Mouse (Mus musculus): ENCODE measurements around the gene Nupr1. TPM values are rescaled to one million over a fixed set of nuclear protein-coding genes. Genes with fewer than 3 reads are reported as not detected.

The Nupr1 gene
- polyA plus RNA-seq, 1 experiment: 36.4 TPM

GRCm38 (mm10) chr7:126601896-126602295, 28.8 kb downstream of the Nupr1 start:
- Histone ChIP-seq H3K4me1 (ENCODE audit: control insufficient read depth, insufficient read depth, low read length) (no peaks in the 10 kb centered on the region), H3K27ac (ENCODE audit: insufficient read depth, low read depth, low read length) (no peak overlapping the region), H3K36me3 (ENCODE audit: control insufficient read depth, insufficient read depth, low read length) (no peaks in the 10 kb centered on the region), H3K4me3 (ENCODE audit: insufficient read depth, low read depth, low read length) (no peak overlapping the region), H3K27me3 (replicated peaks; ENCODE audit: control insufficient read depth, insufficient read depth, low read length) (no peaks in the 10 kb centered on the region)
- DNase-seq: no peak
- no peak for TF ChIP-seq POLR2A (IDR thresholded peaks at IDR 0.05; ENCODE audit: low read depth, low read length)
- TF ChIP-seq CTCF (conservative IDR thresholded peaks at IDR 0.05; ENCODE audit: insufficient read depth, insufficient read length, low read depth, low read length): no peak
- 32% methylated on average over 5 of the region's 5 CpGs for WGBS

GRCm38 (mm10) chr7:126598919-126599318, 31.7 kb downstream of the Nupr1 start:
- TF ChIP-seq CTCF (conservative IDR thresholded peaks at IDR 0.05; ENCODE audit: insufficient read depth, insufficient read length, low read depth, low read length): no peak
- no peak for TF ChIP-seq POLR2A (IDR thresholded peaks at IDR 0.05; ENCODE audit: low read depth, low read length)
- DNase-seq: no peak
- no peaks in the 10 kb centered on the region for H3K4me1 ChIP-seq (ENCODE audit: control insufficient read depth, insufficient read depth, low read length)
- H3K27ac ChIP-seq (ENCODE audit: insufficient read depth, low read depth, low read length): no peak overlapping the region
- no peaks in the 10 kb centered on the region for H3K27me3 ChIP-seq (replicated peaks; ENCODE audit: control insufficient read depth, insufficient read depth, low read length)
- no peak overlapping the region for H3K4me3 ChIP-seq (ENCODE audit: insufficient read depth, low read depth, low read length)
- WGBS: 85% methylated on average over 6 of the region's 6 CpGs
- H3K36me3 ChIP-seq (ENCODE audit: control insufficient read depth, insufficient read depth, low read length): no peaks in the 10 kb centered on the region

GRCm38 (mm10) chr7:126596414-126596813, 34.2 kb downstream of the Nupr1 start:
- TF ChIP-seq POLR2A (IDR thresholded peaks at IDR 0.05; ENCODE audit: low read depth, low read length) (no peak), CTCF (conservative IDR thresholded peaks at IDR 0.05; ENCODE audit: insufficient read depth, insufficient read length, low read depth, low read length) (no peak)
- no peaks in the 10 kb centered on the region for H3K27me3 ChIP-seq (replicated peaks; ENCODE audit: control insufficient read depth, insufficient read depth, low read length)
- H3K36me3 ChIP-seq (ENCODE audit: control insufficient read depth, insufficient read depth, low read length): no peaks in the 10 kb centered on the region
- 71% methylated on average over 6 of the region's 6 CpGs for WGBS
- DNase-seq: no peak
- H3K4me3 ChIP-seq (ENCODE audit: insufficient read depth, low read depth, low read length): no peak overlapping the region
- no peak overlapping the region for H3K27ac ChIP-seq (ENCODE audit: insufficient read depth, low read depth, low read length)
- no peaks in the 10 kb centered on the region for H3K4me1 ChIP-seq (ENCODE audit: control insufficient read depth, insufficient read depth, low read length)

- Histone ChIP-seq H3K4me1 (ENCODE audit: control insufficient read depth, insufficient read depth, low read length) (no peaks in the 10 kb centered on the region), H3K4me3 (ENCODE audit: insufficient read depth, low read depth, low read length) (no peak overlapping the region), H3K27ac (ENCODE audit: insufficient read depth, low read depth, low read length) (no peak overlapping the region), H3K36me3 (ENCODE audit: control insufficient read depth, insufficient read depth, low read length) (no peaks in the 10 kb centered on the region), H3K27me3 (replicated peaks; ENCODE audit: control insufficient read depth, insufficient read depth, low read length) (no peaks in the 10 kb centered on the region)
- no peak for TF ChIP-seq POLR2A (IDR thresholded peaks at IDR 0.05; ENCODE audit: low read depth, low read length)
- no peak for TF ChIP-seq CTCF (conservative IDR thresholded peaks at IDR 0.05; ENCODE audit: insufficient read depth, insufficient read length, low read depth, low read length)
- WGBS: 74% methylated on average over 5 of the region's 5 CpGs
- no peak for DNase-seq
Measured at GRCm38 (mm10) chr7:126595890-126596289, 34.8 kb downstream of the Nupr1 start.

- H3K27ac ChIP-seq (ENCODE audit: insufficient read depth, low read depth, low read length): no peak within 1 kb of the TSS
- DNase-seq: no peak
- H3K36me3 ChIP-seq (ENCODE audit: control insufficient read depth, insufficient read depth, low read length): no peaks in the 10 kb centered on the region
- no peaks in the 10 kb centered on the region for H3K27me3 ChIP-seq (replicated peaks; ENCODE audit: control insufficient read depth, insufficient read depth, low read length)
- 82% methylated on average over 11 of the region's 11 CpGs for whole genome bisulfite sequencing
- TF ChIP-seq POLR2A (IDR thresholded peaks at IDR 0.05; ENCODE audit: low read depth, low read length) (no peak), CTCF (conservative IDR thresholded peaks at IDR 0.05; ENCODE audit: insufficient read depth, insufficient read length, low read depth, low read length) (no peak)
- no peaks in the 10 kb centered on the region for H3K4me1 ChIP-seq (ENCODE audit: control insufficient read depth, insufficient read depth, low read length)
- no peak within 1 kb of the TSS for H3K4me3 ChIP-seq (ENCODE audit: insufficient read depth, low read depth, low read length)
Measured at GRCm38 (mm10) chr7:126594862-126595561, 35.6 kb downstream of the Nupr1 start, which contains the start of gene Il27. Gene Il27 (minus strand): TSS chr7:126594941.

- peak; percentile 33 for DNase-seq
- Histone ChIP-seq H3K4me1 (ENCODE audit: control insufficient read depth, insufficient read depth, low read length) (no peaks in the 10 kb centered on the region), H3K27me3 (replicated peaks; ENCODE audit: control insufficient read depth, insufficient read depth, low read length) (no peaks in the 10 kb centered on the region), H3K4me3 (ENCODE audit: insufficient read depth, low read depth, low read length) (no peak overlapping the region), H3K36me3 (ENCODE audit: control insufficient read depth, insufficient read depth, low read length) (no peaks in the 10 kb centered on the region), H3K27ac (ENCODE audit: insufficient read depth, low read depth, low read length) (no peak overlapping the region)
- TF ChIP-seq CTCF (conservative IDR thresholded peaks at IDR 0.05; ENCODE audit: insufficient read depth, insufficient read length, low read depth, low read length) (peak; percentile 50), POLR2A (IDR thresholded peaks at IDR 0.05; ENCODE audit: low read depth, low read length) (no peak)
- 31% methylated on average over 16 of the region's 16 CpGs for WGBS
Measured at GRCm38 (mm10) chr7:126587779-126588178, 42.9 kb downstream of the Nupr1 start.

- H3K36me3 ChIP-seq (ENCODE audit: control insufficient read depth, insufficient read depth, low read length): no peaks in the 10 kb centered on the region
- peak; percentile 83 for DNase-seq
- H3K27ac ChIP-seq (ENCODE audit: insufficient read depth, low read depth, low read length): no peak overlapping the region
- no peak for TF ChIP-seq CTCF (conservative IDR thresholded peaks at IDR 0.05; ENCODE audit: insufficient read depth, insufficient read length, low read depth, low read length)
- no peak for TF ChIP-seq POLR2A (IDR thresholded peaks at IDR 0.05; ENCODE audit: low read depth, low read length)
- H3K4me3 ChIP-seq (ENCODE audit: insufficient read depth, low read depth, low read length): no peak overlapping the region
- no peaks in the 10 kb centered on the region for H3K27me3 ChIP-seq (replicated peaks; ENCODE audit: control insufficient read depth, insufficient read depth, low read length)
- WGBS: 21% methylated on average over 8 of the region's 8 CpGs
- no peaks in the 10 kb centered on the region for H3K4me1 ChIP-seq (ENCODE audit: control insufficient read depth, insufficient read depth, low read length)
Measured at GRCm38 (mm10) chr7:126586839-126587238, 43.8 kb downstream of the Nupr1 start.

All from kidney, adult 2 months (tissue).